Mouse (Mus musculus): Measurements from ENCODE around the gene Ppp6r3.

Ppp6r3 gene

DNA sequence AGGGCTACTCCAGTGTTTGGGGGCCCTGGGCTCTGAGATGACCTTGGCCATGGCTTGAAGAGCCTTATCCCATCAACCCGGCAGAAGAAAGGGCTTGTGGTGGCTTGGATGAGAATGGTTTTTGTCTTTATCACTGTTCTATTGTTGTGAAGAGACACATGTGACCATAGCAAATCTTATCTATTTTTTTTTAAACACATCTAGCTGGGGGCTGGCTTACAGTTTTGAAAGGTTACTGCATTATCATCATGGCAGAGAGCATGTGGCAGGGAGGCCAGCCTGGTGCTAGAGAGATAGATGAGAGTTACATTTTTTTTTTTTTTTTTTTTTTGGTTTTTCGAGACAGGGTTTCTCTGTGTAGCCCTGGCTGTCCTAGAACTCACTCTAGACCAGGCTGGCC, 143.6 kb downstream of the Ppp6r3 start:
- DNase-seq (ENCODE audit: low spot score): no peak

DNA sequence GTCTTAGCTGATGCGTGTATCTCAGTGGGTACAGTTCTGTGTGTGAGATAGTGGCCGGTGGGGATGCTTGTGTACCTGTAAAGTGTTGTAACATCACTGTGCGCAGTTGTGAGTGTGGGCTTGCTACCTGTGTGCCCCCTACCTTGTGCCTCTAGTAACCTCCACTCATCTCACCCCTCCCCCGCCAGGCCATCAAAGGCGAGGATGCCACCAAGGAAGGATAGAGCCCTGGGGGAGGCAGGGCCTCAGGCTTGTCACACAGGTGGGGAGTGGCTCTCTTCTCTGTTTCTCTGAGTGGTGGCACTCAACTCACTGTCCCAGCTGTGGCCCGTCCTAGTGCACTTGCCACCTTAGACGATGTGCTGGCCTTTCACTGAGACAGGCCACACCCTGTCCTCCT, 144.5 kb downstream of the Ppp6r3 start:
- DNase-seq (ENCODE audit: low spot score): no peak

DNA sequence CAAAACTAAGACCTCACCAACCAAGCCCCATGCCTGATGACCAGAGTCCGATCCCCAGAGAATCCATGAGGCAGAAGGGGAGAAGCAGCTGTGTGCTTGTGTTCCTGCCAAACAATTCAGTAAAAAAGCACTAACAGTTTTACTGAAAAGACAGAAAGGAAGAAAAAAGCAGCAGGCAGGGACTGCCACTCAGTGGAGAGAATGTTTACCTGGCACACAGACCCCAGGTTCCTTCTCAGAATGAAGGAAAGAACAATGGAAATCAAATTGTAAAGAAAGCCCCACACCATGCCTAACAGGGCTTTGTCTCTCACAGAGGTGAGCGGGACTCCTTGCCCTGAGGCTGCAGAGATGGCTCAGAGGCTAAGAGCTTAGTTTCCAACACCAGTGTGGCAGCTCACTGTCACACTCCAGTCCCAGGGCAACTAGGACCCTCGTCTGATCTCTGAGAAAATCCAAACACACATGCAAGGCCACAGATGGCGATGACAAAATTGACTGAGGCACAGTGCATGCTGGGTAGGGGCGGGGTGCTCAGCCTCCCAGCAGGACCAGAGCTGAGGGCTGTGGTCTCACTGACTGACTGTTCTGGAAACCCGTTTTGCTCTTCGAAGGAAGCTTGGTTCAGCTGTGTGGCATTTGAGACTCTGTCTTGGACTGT, 146.3 kb downstream of the Ppp6r3 start:
- DNase-seq (ENCODE audit: low spot score): no peak

- no peak for DNase-seq (ENCODE audit: low spot score)
Measured at GRCm38 (mm10) chr19:3428057-3428830, 147.3 kb downstream of the Ppp6r3 start.

DNA sequence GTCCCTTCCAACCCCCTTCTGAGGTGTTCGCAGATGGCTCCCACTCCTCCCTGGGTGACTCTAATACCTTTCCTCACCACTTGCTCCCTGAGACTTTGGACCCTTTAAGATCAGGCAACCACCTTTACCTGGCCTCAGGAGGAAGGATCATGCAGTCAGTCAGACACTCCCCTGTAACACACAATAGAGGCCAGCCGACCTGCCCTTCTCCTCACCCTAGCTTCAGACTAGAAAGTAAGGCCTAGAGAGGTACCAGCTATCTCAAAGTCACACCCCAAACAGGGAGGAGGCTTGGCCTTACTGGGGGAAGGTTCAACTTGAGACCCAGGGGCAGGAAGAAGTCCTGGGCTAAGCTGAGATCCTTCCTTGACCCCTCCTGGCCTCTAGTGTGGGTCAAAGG, 151.3 kb downstream of the Ppp6r3 start:
- no peak for DNase-seq (ENCODE audit: low spot score)

DNA sequence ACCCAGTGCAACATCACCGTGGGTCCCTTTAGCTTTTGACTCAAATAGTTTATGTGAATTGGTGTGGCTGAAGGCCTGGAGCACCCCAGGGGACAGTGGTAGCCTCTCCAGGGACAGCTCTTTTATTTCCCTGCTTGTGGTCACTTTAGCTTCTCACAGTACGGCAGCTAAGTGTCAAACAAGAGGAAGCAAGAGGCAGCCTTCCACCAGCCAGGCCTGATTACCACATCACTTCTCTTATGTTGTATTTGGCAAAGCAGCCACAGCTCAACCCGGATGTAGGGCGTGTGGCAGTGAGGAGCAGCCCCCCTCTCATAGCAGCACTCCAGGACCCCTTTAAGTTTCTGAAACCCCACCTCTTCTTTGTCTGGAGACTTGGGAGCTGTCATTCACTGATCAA, 152.6 kb downstream of the Ppp6r3 start:
- DNase-seq (ENCODE audit: low spot score): peak; percentile 42

GRCm38 (mm10) chr19:3422488-3422887, 153.1 kb downstream of the Ppp6r3 start:
- DNase-seq (ENCODE audit: low spot score): no peak

GRCm38 (mm10) chr19:3419251-3419650, 156.3 kb downstream of the Ppp6r3 start:
- DNase-seq (ENCODE audit: low spot score): no peak

DNA sequence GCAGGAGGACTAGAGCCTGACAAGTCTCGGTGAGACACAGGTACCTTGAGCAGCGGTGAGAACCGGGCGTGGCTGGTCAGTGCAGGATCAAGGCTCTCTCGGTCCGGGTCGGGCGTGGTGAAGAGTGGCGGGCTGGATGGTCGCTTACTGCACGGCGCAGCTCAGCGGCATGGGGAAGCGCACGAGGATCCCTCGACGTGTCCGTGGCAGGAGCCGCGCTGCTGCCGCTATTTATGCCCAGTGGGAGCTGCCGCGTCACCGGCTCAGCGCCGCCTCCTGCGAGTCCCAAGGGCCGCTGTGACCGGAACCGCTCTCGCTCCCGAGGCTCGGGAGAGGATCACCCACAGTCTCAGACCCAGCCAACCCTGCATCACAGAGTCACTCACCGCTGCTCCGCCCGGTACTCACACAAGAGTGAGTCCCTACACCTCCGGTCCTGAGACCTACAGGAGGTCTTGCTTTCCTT, 161.2 kb downstream of the Ppp6r3 start, which contains the start of gene Gal:
Gal (minus strand) TSS at position 277 of the 466 bp plus-strand sequence.
- no peak for DNase-seq (ENCODE audit: low spot score)

- no peak for DNase-seq (ENCODE audit: low spot score)
Measured at GRCm38 (mm10) chr19:3405531-3406281, 169.8 kb downstream of the Ppp6r3 start.
